Mouse (Mus musculus): ENCODE results near the gene Adam1b. TPM values are rescaled to one million over a fixed set of nuclear protein-coding genes. Genes with fewer than 3 reads are reported as not detected.
A peak's percentile ranks its signal among the peaks of the same experiment; 100 is the strongest.

Gene Adam1b
- polyA plus RNA-seq, 2 experiments: not detected

DNA sequence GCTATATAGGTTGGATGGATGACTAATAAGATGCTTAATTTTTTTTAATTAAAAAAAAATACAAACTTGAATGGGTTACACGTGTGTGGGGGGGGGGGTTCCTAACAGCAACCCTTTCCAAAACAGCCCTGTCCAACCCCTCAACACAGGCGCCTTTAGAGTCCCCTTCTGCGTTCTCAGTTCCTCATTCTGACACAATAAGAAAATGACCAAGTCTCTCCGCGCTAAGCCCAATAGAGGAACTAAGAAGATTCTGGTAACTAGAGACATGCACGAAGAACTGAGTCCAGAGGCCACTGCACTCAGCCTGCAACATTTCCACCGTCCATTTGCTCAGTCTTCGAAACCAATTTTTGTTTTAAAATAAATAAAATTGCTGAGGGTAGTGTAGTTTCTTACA is 52.0 kb downstream of the Adam1b start:
- H3K27me3 ChIP-seq (ENCODE audit: control insufficient read depth, insufficient read depth, low read length): no peaks in the 10 kb centered on the region
- no peaks in the 10 kb centered on the region for H3K9me3 ChIP-seq (ENCODE audit: control insufficient read depth, low read length)
- TF ChIP-seq CTCF (IDR thresholded peaks at IDR 0.05; ENCODE audit: low read depth) (no peak), EP300 (IDR thresholded peaks at IDR 0.05; ENCODE audit: low read depth) (no peak)
- WGBS (ENCODE audit: insufficient replicate concordance): 5% methylated on average over 8 of the region's 8 CpGs
- peaks cover 32% of the 10 kb centered on the region for H3K36me3 ChIP-seq (replicated peaks; ENCODE audit: control insufficient read depth, insufficient read depth, low read depth)
- DNase-seq (ENCODE audit: low read depth in 3 of 3, low spot score in 3 of 3) (peak in 1 of 3 experiments; percentile 45), ATAC-seq (ENCODE audit: insufficient read depth) (no peak)
- H3K4me1 ChIP-seq (replicated peaks; ENCODE audit: control insufficient read depth in 2 of 2, insufficient read depth in 2 of 2, low read length in 1 of 2): peaks cover 8 to 15% of the 10 kb centered on the region in 2 experiments
- peak overlapping the region; percentile 72 to 91 for H3K4me3 ChIP-seq (ENCODE audit: insufficient read depth in 1 of 2, low read depth in 2 of 2, low read length in 2 of 2)
- peak overlapping the region; percentile 91 for H3K9ac ChIP-seq (replicated peaks)
- H3K4me2 ChIP-seq (ENCODE audit: low read depth): peak overlapping the region; percentile 88
- peak overlapping the region; percentile 87 for H3K27ac ChIP-seq

DNA sequence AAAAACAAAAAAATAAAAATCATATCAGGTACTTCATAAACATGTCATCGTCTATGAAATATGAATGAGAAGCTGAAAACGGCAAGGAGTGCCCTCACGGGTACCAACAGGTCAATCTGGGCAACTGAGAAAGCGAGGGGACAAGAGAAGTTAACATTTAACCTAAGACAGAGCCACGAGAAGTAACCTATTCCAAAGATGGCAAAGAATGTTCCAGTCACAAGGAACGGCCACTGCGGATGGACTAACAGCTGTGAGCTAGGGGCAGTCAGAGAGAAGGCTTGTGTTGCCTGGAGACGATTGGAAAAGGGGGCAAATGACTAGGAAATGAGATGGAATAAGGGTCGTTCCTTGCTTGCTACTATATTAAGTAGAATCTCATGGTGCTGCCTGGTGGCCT is 52.8 kb downstream of the Adam1b start:
- peak overlapping the region; percentile 91 for H3K9ac ChIP-seq (replicated peaks)
- H3K27me3 ChIP-seq (ENCODE audit: control insufficient read depth, insufficient read depth, low read length): no peaks in the 10 kb centered on the region
- H3K4me1 ChIP-seq (replicated peaks; ENCODE audit: control insufficient read depth in 2 of 2, insufficient read depth in 2 of 2, low read length in 1 of 2): peaks cover 8 to 15% of the 10 kb centered on the region in 2 experiments
- no peaks in the 10 kb centered on the region for H3K9me3 ChIP-seq (ENCODE audit: control insufficient read depth, low read length)
- TF ChIP-seq EP300 (IDR thresholded peaks at IDR 0.05; ENCODE audit: low read depth) (no peak), CTCF (IDR thresholded peaks at IDR 0.05; ENCODE audit: low read depth) (no peak)
- peaks cover 39% of the 10 kb centered on the region for H3K36me3 ChIP-seq (replicated peaks; ENCODE audit: control insufficient read depth, insufficient read depth, low read depth)
- no peak overlapping the region for H3K27ac ChIP-seq
- DNase-seq (ENCODE audit: low read depth in 3 of 3, low spot score in 3 of 3): no peak
- no peak for ATAC-seq (ENCODE audit: insufficient read depth)
- peak overlapping the region; percentile 88 for H3K4me2 ChIP-seq (ENCODE audit: low read depth)
- WGBS (ENCODE audit: insufficient replicate concordance): 72% methylated on average over 9 of the region's 9 CpGs
- H3K4me3 ChIP-seq (ENCODE audit: insufficient read depth in 1 of 2, low read depth in 2 of 2, low read length in 2 of 2): no peak overlapping the region

Other genes with a start within 250 kb of the Adam1b start
- 17.8 and 18.4 TPM in 2 replicates for gene Trafd1, start 117.8 kb downstream of the Adam1b start, polyA plus RNA-seq (2012; rRNA removed)
- gene Trafd1, start 117.8 kb downstream of the Adam1b start, polyA plus RNA-seq (2014; fragmentation: Nextera tagmentation; extraction: Ambion mirVana): 16.6 and 17.1 TPM in 2 replicates
- gene Naa25, start 105.5 kb downstream of the Adam1b start, polyA plus RNA-seq (2012; rRNA removed): 6.2 and 8.8 TPM in 2 replicates
- gene Naa25, start 105.5 kb downstream of the Adam1b start, polyA plus RNA-seq (2014; fragmentation: Nextera tagmentation; extraction: Ambion mirVana): 18.5 and 23.6 TPM in 2 replicates
- 0.46 and 0.69 TPM in 2 replicates for gene Tmem116, start 51.5 kb downstream of the Adam1b start, polyA plus RNA-seq (2012; rRNA removed)
- 0.57 and 1.0 TPM in 2 replicates for gene Tmem116, start 51.5 kb downstream of the Adam1b start, polyA plus RNA-seq (2014; fragmentation: Nextera tagmentation; extraction: Ambion mirVana)
- 26.4 and 63.7 TPM in 2 replicates for gene Erp29, start 50.9 kb downstream of the Adam1b start, polyA plus RNA-seq (2012; rRNA removed)
- gene Erp29, start 50.9 kb downstream of the Adam1b start, polyA plus RNA-seq (2014; fragmentation: Nextera tagmentation; extraction: Ambion mirVana): 74.9 and 82.1 TPM in 2 replicates
- gene Adam1a, start 42.0 kb upstream of the Adam1b start, polyA plus RNA-seq (2012; rRNA removed): 1.5 and 1.6 TPM in 2 replicates
- 0.20 and 0.28 TPM in 2 replicates for gene Adam1a, start 42.0 kb upstream of the Adam1b start, polyA plus RNA-seq (2014; fragmentation: Nextera tagmentation; extraction: Ambion mirVana)
- 0.07 TPM in 1 of 2 replicates, not detected in the other for gene Gm42878, start 42.0 kb upstream of the Adam1b start, polyA plus RNA-seq (2012; rRNA removed)
- not detected in 2 replicates for gene Gm42878, start 42.0 kb upstream of the Adam1b start, polyA plus RNA-seq (2014; fragmentation: Nextera tagmentation; extraction: Ambion mirVana)
- 27.2 and 43.4 TPM in 2 replicates for gene Mapkapk5, start 42.5 kb upstream of the Adam1b start, polyA plus RNA-seq (2012; rRNA removed)
- 22.8 and 31.4 TPM in 2 replicates for gene Mapkapk5, start 42.5 kb upstream of the Adam1b start, polyA plus RNA-seq (2014; fragmentation: Nextera tagmentation; extraction: Ambion mirVana)
- gene Aldh2, start 90.4 kb upstream of the Adam1b start, polyA plus RNA-seq (2012; rRNA removed): 113 and 157 TPM in 2 replicates
- 48.1 and 61.7 TPM in 2 replicates for gene Aldh2, start 90.4 kb upstream of the Adam1b start, polyA plus RNA-seq (2014; fragmentation: Nextera tagmentation; extraction: Ambion mirVana)
- gene Acad12, start 115.5 kb upstream of the Adam1b start, polyA plus RNA-seq (2012; rRNA removed): 0.81 and 1.1 TPM in 2 replicates
- 0.69 and 0.87 TPM in 2 replicates for gene Acad12, start 115.5 kb upstream of the Adam1b start, polyA plus RNA-seq (2014; fragmentation: Nextera tagmentation; extraction: Ambion mirVana)
- 1.6 and 1.7 TPM in 2 replicates for gene Acad10, start 157.1 kb upstream of the Adam1b start, polyA plus RNA-seq (2012; rRNA removed)
- gene Acad10, start 157.1 kb upstream of the Adam1b start, polyA plus RNA-seq (2014; fragmentation: Nextera tagmentation; extraction: Ambion mirVana): 2.2 and 2.6 TPM in 2 replicates
- gene Brap, start 157.1 kb upstream of the Adam1b start, polyA plus RNA-seq (2012; rRNA removed): 9.7 and 12.5 TPM in 2 replicates
- gene Brap, start 157.1 kb upstream of the Adam1b start, polyA plus RNA-seq (2014; fragmentation: Nextera tagmentation; extraction: Ambion mirVana): 22.7 and 22.9 TPM in 2 replicates
- 24.1 and 24.6 TPM in 2 replicates for gene Atxn2, start 207.9 kb upstream of the Adam1b start, polyA plus RNA-seq (2012; rRNA removed)
- gene Atxn2, start 207.9 kb upstream of the Adam1b start, polyA plus RNA-seq (2014; fragmentation: Nextera tagmentation; extraction: Ambion mirVana): 19.3 and 20.5 TPM in 2 replicates